Mouse (Mus musculus) midbrain, embryonic 14.5 days (tissue): ENCODE measurements at regions not wholly inside any gene's neighbourhood (a gene's known extent, or its start where the extent isn't known, plus 50 kb on each side); places are given as distances from the start of the nearest gene placed in this dataset.
A peak's percentile ranks its signal among the peaks of the same experiment; 100 is the strongest.

Experiments
- ATAC-seq: fragments of 200-750 bp; cut with Nextera tagmentation; 2 replicates; pipeline ENCODE4 v1.8.0; 2017; ENCODE audit warnings: moderate number of reproducible peaks, moderate library complexity; ENCODE audit not compliant: low FRiP score, low TSS enrichment
- DNase-seq: peaks from one replicate; pipeline ENCODE4 v3.0.0-alpha.2; 2015
- H3K27ac ChIP-seq: fragments of 300-500 bp; sonication (generic); replicated peaks from 2 replicates; pipeline ENCODE4 v1.5.1; 2014; ENCODE audit warnings: mild to moderate bottlenecking, low read depth, low read length, moderate library complexity
- H3K27me3 ChIP-seq: fragments of 300-500 bp; sonication (generic); 2 replicates; pipeline ENCODE4 v1.6.1; 2014; ENCODE audit warnings: low read length, control low read depth, mixed read lengths; ENCODE audit not compliant: control insufficient read depth, insufficient read depth
- H3K36me3 ChIP-seq: fragments of 300-500 bp; sonication (generic); 2 replicates; pipeline ENCODE4 v1.6.1; 2014; ENCODE audit warnings: low read length, control low read depth; ENCODE audit not compliant: control insufficient read depth, insufficient read depth
- H3K4me1 ChIP-seq: fragments of 300-500 bp; sonication (generic); 2 replicates; pipeline ENCODE4 v1.6.1; 2014; ENCODE audit warnings: mild to moderate bottlenecking, antibody characterized with exemption, low read length, control low read depth; ENCODE audit not compliant: control insufficient read depth, insufficient read depth
- H3K4me2 ChIP-seq: fragments of 300-500 bp; sonication (generic); 2 replicates; pipeline ENCODE4 v1.6.1; 2014; ENCODE audit warnings: mild to moderate bottlenecking, low read length, moderate library complexity
- H3K4me3 ChIP-seq: fragments of 300-500 bp; sonication (generic); replicated peaks from 2 replicates; pipeline ENCODE4 v1.5.1; 2014; ENCODE audit warnings: low read depth, low read length
- H3K9ac ChIP-seq: fragments of 300-500 bp; sonication (generic); replicated peaks from 2 replicates; pipeline ENCODE4 v1.6.1; 2014; ENCODE audit warnings: mild to moderate bottlenecking, low read length, moderate library complexity
- H3K9me3 ChIP-seq: fragments of 300-500 bp; sonication (generic); 2 replicates; pipeline ENCODE4 v1.6.1; 2016; ENCODE audit warnings: low read length, control low read depth, mixed read lengths; ENCODE audit not compliant: control insufficient read depth
- WGBS: fragments of 180-500 bp; shearing (Covaris S2); extraction: QIAGEN DNeasy Blood & Tissue Kit; methylation state at CpG from one replicate; pipeline ENCODE4 v1.1.7; 2014; 5-methylcytosine and 5-hydroxymethylcytosine counted together

GRCm38 (mm10) chr1:65981665-65982064 is 55.3 kb downstream of the Crygf start:
- no peak for DNase-seq
- no peak overlapping the region for H3K27ac ChIP-seq
- H3K27me3 ChIP-seq = no peaks in the 10 kb centered on the region
- H3K36me3 ChIP-seq = no peaks in the 10 kb centered on the region
- ATAC-seq = no peak
- 83% methylated on average over 5 of the region's 5 CpGs for WGBS
- no peak overlapping the region for H3K9ac ChIP-seq
- no peak overlapping the region for H3K4me3 ChIP-seq
- H3K9me3 ChIP-seq = no peaks in the 10 kb centered on the region
- no peaks in the 10 kb centered on the region for H3K4me1 ChIP-seq
- no peak overlapping the region for H3K4me2 ChIP-seq

- Histone ChIP-seq H3K27me3 (no peaks in the 10 kb centered on the region), H3K36me3 (no peaks in the 10 kb centered on the region), H3K27ac (no peak overlapping the region), H3K9ac (no peak overlapping the region), H3K4me1 (no peaks in the 10 kb centered on the region), H3K4me3 (no peak overlapping the region), H3K9me3 (no peaks in the 10 kb centered on the region), H3K4me2 (no peak overlapping the region)
- DNase-seq (no peak), ATAC-seq (no peak)
- WGBS = 76% methylated on average over 3 of the region's 3 CpGs
These were observed 74.1 kb downstream of the Crygf start for GRCm38 (mm10) chr1:66000398-66000797.

GRCm38 (mm10) chr1:66003897-66004660 is 77.8 kb downstream of the Crygf start:
- no peak overlapping the region for H3K4me2 ChIP-seq
- no peak for ATAC-seq

More at GRCm38 (mm10) chr1:66003897-66004660, 77.8 kb downstream of the Crygf start:
- Histone ChIP-seq H3K27ac (no peak overlapping the region), H3K36me3 (no peaks in the 10 kb centered on the region), H3K9me3 (no peaks in the 10 kb centered on the region), H3K27me3 (no peaks in the 10 kb centered on the region), H3K4me1 (no peaks in the 10 kb centered on the region), H3K9ac (no peak overlapping the region), H3K4me3 (no peak overlapping the region)
- whole genome bisulfite sequencing = 66% methylated on average over 17 of the region's 17 CpGs
- peak; percentile 13 for DNase-seq
